Mouse (Mus musculus): ENCODE data around the gene Dynlt1c.

DNA sequence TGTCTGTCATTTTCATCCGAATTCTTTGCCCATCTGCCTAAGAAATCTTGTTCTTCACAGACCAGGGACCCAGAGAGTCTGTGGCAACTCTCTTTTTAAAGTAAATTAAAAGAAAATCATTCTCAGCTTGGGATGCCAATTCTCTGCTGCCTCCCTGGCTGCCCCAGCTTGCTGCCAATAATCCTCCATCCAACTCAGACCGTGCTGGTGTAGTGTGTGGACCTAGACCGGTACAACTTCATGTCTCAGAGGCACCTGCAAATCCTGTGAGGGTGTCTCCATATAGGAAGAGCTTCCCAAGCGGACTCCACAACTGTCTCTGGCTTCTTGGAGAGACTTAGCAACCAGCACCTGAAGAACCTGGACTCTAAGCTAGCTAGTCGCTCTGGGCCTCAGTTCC lies 35.4 kb downstream of the Dynlt1c start:
- TF ChIP-seq GATA1 (IDR thresholded peaks at IDR 0.05; ENCODE audit: borderline replicate concordance, low read length) (no peak), FLI1 (IDR thresholded peaks at IDR 0.05; ENCODE audit: low read length) (no peak)

Measured in megakaryocyte, embryonic 14.5 days (primary cell).